Mouse (Mus musculus): ENCODE results near the gene Sbpl. TPM values are rescaled to one million over a fixed set of nuclear protein-coding genes. Genes with fewer than 3 reads are reported as not detected.

Gene Sbpl
- polyA plus RNA-seq, 1 experiment from 2014 or later: not detected

GRCm38 (mm10) chr17:23993559-23994428, 38.7 kb upstream of the Sbpl start:
- Histone ChIP-seq H3K36me3 (ENCODE audit: insufficient read depth) (no peaks in the 10 kb centered on the region), H3K4me1 (ENCODE audit: insufficient read depth) (peaks cover 5% of the 10 kb centered on the region; the same call in 1 of the 2 replicates), H3K4me3 (ENCODE audit: low read depth, low read length) (peak overlapping the region; percentile 17; the same call in 1 of the 2 replicates), H3K27me3 (ENCODE audit: insufficient read depth, low read length) (no peaks in the 10 kb centered on the region), H3K27ac (ENCODE audit: low read depth) (no peak overlapping the region), H3K9me3 (ENCODE audit: low read depth, low read length) (no peaks in the 10 kb centered on the region), H3K4me2 (peak overlapping the region; percentile 56), H3K9ac (peak overlapping the region; percentile 23; the same call in 1 of the 2 replicates)
- ATAC-seq (ENCODE audit: insufficient read depth): peak; percentile 68
- WGBS: 12% methylated on average over 31 of the region's 31 CpGs
- TF ChIP-seq CTCF (IDR thresholded peaks at IDR 0.05; ENCODE audit: low read depth): peak; percentile 80
- DNase-seq: peak; percentile 97

GRCm38 (mm10) chr17:23992789-23993553, 37.9 kb upstream of the Sbpl start:
- H3K36me3 ChIP-seq (ENCODE audit: insufficient read depth): no peaks in the 10 kb centered on the region
- H3K27me3 ChIP-seq (ENCODE audit: insufficient read depth, low read length): no peaks in the 10 kb centered on the region
- ATAC-seq (ENCODE audit: insufficient read depth): peak; percentile 72
- 60% methylated on average over 9 of the region's 9 CpGs for WGBS
- TF ChIP-seq CTCF (IDR thresholded peaks at IDR 0.05; ENCODE audit: low read depth): no peak
- DNase-seq: no peak
- H3K27ac ChIP-seq (ENCODE audit: low read depth): no peak overlapping the region
- no peaks in the 10 kb centered on the region for H3K9me3 ChIP-seq (ENCODE audit: low read depth, low read length)
- H3K9ac ChIP-seq: no peak overlapping the region
- H3K4me2 ChIP-seq: peak overlapping the region; percentile 56
- H3K4me3 ChIP-seq (ENCODE audit: low read depth, low read length): peak overlapping the region; percentile 17; the same call in 1 of the 2 replicates
- H3K4me1 ChIP-seq (ENCODE audit: insufficient read depth): peaks cover 5% of the 10 kb centered on the region; the same call in 1 of the 2 replicates

- no peaks in the 10 kb centered on the region for H3K36me3 ChIP-seq (ENCODE audit: insufficient read depth)
- no peaks in the 10 kb centered on the region for H3K27me3 ChIP-seq (ENCODE audit: insufficient read depth, low read length)
- H3K27ac ChIP-seq (ENCODE audit: low read depth): no peak overlapping the region
- H3K9me3 ChIP-seq (ENCODE audit: low read depth, low read length): no peaks in the 10 kb centered on the region
- H3K4me3 ChIP-seq (ENCODE audit: low read depth, low read length): no peak overlapping the region
- H3K4me1 ChIP-seq (ENCODE audit: insufficient read depth): peaks cover 5% of the 10 kb centered on the region; the same call in 1 of the 2 replicates
- H3K4me2 ChIP-seq: no peak overlapping the region
- DNase-seq (no peak), ATAC-seq (ENCODE audit: insufficient read depth) (no peak)
- TF ChIP-seq CTCF (IDR thresholded peaks at IDR 0.05; ENCODE audit: low read depth): no peak
- WGBS: 33% methylated on average over 2 of the region's 2 CpGs
- H3K9ac ChIP-seq: no peak overlapping the region
These were observed 34.7 kb upstream of the Sbpl start for GRCm38 (mm10) chr17:23989802-23990201.

GRCm38 (mm10) chr17:23984989-23985388, 29.9 kb upstream of the Sbpl start:
- no peak overlapping the region for H3K9ac ChIP-seq
- H3K4me3 ChIP-seq (ENCODE audit: low read depth, low read length): no peak overlapping the region
- no peak for ATAC-seq (ENCODE audit: insufficient read depth)
- no peak overlapping the region for H3K4me2 ChIP-seq
- H3K4me1 ChIP-seq (ENCODE audit: insufficient read depth): no peaks in the 10 kb centered on the region
- no peak for DNase-seq
- 88% methylated on average over 1 of the region's 1 CpGs for WGBS
- no peaks in the 10 kb centered on the region for H3K36me3 ChIP-seq (ENCODE audit: insufficient read depth)
- TF ChIP-seq CTCF (IDR thresholded peaks at IDR 0.05; ENCODE audit: low read depth): no peak
- no peaks in the 10 kb centered on the region for H3K9me3 ChIP-seq (ENCODE audit: low read depth, low read length)
- no peak overlapping the region for H3K27ac ChIP-seq (ENCODE audit: low read depth)
- H3K27me3 ChIP-seq (ENCODE audit: insufficient read depth, low read length): no peaks in the 10 kb centered on the region

- H3K27me3 ChIP-seq (ENCODE audit: insufficient read depth, low read length): no peaks in the 10 kb centered on the region
- WGBS: 53% methylated on average over 4 of the region's 4 CpGs
- no peak for TF ChIP-seq CTCF (IDR thresholded peaks at IDR 0.05; ENCODE audit: low read depth)
- no peak overlapping the region for H3K27ac ChIP-seq (ENCODE audit: low read depth)
- H3K4me3 ChIP-seq (ENCODE audit: low read depth, low read length): no peak overlapping the region
- no peaks in the 10 kb centered on the region for H3K4me1 ChIP-seq (ENCODE audit: insufficient read depth)
- H3K9me3 ChIP-seq (ENCODE audit: low read depth, low read length): no peaks in the 10 kb centered on the region
- no peaks in the 10 kb centered on the region for H3K36me3 ChIP-seq (ENCODE audit: insufficient read depth)
- no peak overlapping the region for H3K4me2 ChIP-seq
- no peak for ATAC-seq (ENCODE audit: insufficient read depth)
- no peak overlapping the region for H3K9ac ChIP-seq
- DNase-seq: no peak
These were observed 27.8 kb upstream of the Sbpl start for GRCm38 (mm10) chr17:23982912-23983311.

GRCm38 (mm10) chr17:23980297-23980909, 25.3 kb upstream of the Sbpl start, which contains the start of gene Prss30:
TSS of gene Prss30 (minus strand) at chr17:23980566.
- Histone ChIP-seq H3K4me3 (ENCODE audit: low read depth, low read length) (no peak within 1 kb of the TSS), H3K4me1 (ENCODE audit: insufficient read depth) (no peaks in the 10 kb centered on the region), H3K27me3 (ENCODE audit: insufficient read depth, low read length) (no peaks in the 10 kb centered on the region), H3K4me2 (no peak within 1 kb of the TSS), H3K9ac (no peak within 1 kb of the TSS), H3K9me3 (ENCODE audit: low read depth, low read length) (no peaks in the 10 kb centered on the region), H3K36me3 (ENCODE audit: insufficient read depth) (no peaks in the 10 kb centered on the region), H3K27ac (ENCODE audit: low read depth) (no peak within 1 kb of the TSS)
- ATAC-seq (ENCODE audit: insufficient read depth): no peak
- TF ChIP-seq CTCF (IDR thresholded peaks at IDR 0.05; ENCODE audit: low read depth): no peak
- DNase-seq: peak; percentile 30
- 44% methylated on average over 10 of the region's 10 CpGs for WGBS
